ENCODE assay signal across 7 mouse cellular contexts in the genomic region with DNA sequence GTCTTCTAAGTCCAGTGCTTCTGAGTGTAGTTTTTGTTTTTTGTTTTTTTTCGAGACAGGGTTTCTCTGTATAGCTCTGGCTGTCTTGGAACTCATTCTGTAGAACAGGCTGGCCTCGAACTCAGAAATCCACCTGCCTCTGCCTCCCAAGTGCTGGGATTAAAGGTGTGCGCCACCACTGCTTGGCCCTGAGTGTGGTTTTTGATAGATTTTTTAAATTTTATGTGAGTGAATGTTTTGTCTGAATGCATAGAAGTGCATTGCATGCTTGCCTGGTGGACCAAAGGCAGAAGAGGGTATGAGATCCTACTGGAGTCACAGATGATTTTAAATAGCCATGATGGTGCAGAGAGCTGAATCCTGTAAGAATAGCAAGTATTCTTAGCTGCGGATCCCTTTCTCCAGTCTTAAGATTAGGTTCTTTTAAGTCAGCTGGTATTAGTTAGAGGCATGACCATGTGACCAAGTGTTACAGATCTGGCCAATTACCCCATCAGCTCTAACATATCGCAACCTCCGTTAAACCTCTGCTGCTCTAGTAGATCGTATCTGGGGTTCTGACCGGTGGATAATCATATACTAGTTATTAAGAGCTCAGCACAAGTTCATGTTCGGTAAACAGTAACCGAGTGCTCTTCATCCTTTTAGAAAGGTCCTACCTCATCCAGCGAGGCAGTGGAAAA. TPM values are rescaled to one million over a fixed set of nuclear protein-coding genes. Genes with fewer than 3 reads are reported as not detected.
DNase-seq lines count a peak whose midpoint lies in the region; ATAC-seq and TF ChIP-seq lines count a peak whose summit lies in the region.

No protein-coding gene starts in this region.

- no peak overlapping the region for H3K4me3 ChIP-seq in thymus, adult 2 months (ENCODE audit: control insufficient read depth, insufficient read depth, low read length)
- H3K4me3 ChIP-seq in erythroblast, embryonic 14.5 days (replicated peaks) = peak overlapping the region; percentile 71
- peak overlapping the region; percentile 55 for H3K4me3 ChIP-seq in limb, embryonic 14.5 days (replicated peaks; ENCODE audit: low read length)
- peak overlapping the region; percentile 43 for H3K4me3 ChIP-seq in stomach, embryonic 14.5 days (ENCODE audit: low read depth, low read length)

- no peak for TF ChIP-seq CTCF in thymus, adult 2 months (IDR thresholded peaks at IDR 0.05; ENCODE audit: borderline replicate concordance, control insufficient read depth, extremely low read depth, insufficient read depth, low read length, poor library complexity)

- intact Hi-C loops in left cerebral cortex, postnatal 14 days (cut with DNase I) = loop anchor here (10.0 kb wide), 2 partner anchors 388 to 428 kb away; a partner anchor contains a TSS

- H3K4me1 ChIP-seq in thymus, adult 2 months (replicated peaks; ENCODE audit: control insufficient read depth, insufficient read depth, low read length) = peaks cover 22% of the 10 kb centered on the region
- H3K4me1 ChIP-seq in erythroblast, embryonic 14.5 days (ENCODE audit: control insufficient read depth) = peaks cover 68% of the 10 kb centered on the region
- peaks cover 12% of the 10 kb centered on the region for H3K4me1 ChIP-seq in limb, embryonic 14.5 days (ENCODE audit: control insufficient read depth, insufficient read depth, low read length)
- peaks cover 17% of the 10 kb centered on the region; the same call in 1 of the 2 replicates for H3K4me1 ChIP-seq in stomach, embryonic 14.5 days (ENCODE audit: control insufficient read depth, insufficient read depth, low read length)

- ATAC-seq in limb, embryonic 14.5 days (ENCODE audit: low FRiP score, low read depth) = no peak
- ATAC-seq in stomach, embryonic 14.5 days (ENCODE audit: insufficient number of reproducible peaks, insufficient read depth, low FRiP score, low read depth) = peak; percentile 0; the same call in 1 of the 2 replicates

- peak overlapping the region; percentile 6; the same call in 1 of the 2 replicates for H3K27ac ChIP-seq in thymus, adult 2 months (ENCODE audit: control insufficient read depth, insufficient read depth, low read length)
- peak overlapping the region; percentile 92 for H3K27ac ChIP-seq in limb, embryonic 14.5 days (replicated peaks; ENCODE audit: low read depth, low read length)
- peak overlapping the region; percentile 87 for H3K27ac ChIP-seq in stomach, embryonic 14.5 days (ENCODE audit: low read length)

- H3K9me3 ChIP-seq in erythroblast, embryonic 14.5 days (ENCODE audit: control insufficient read depth, low read length) = no peaks in the 10 kb centered on the region
- no peaks in the 10 kb centered on the region for H3K9me3 ChIP-seq in limb, embryonic 14.5 days (ENCODE audit: control insufficient read depth, low read length)
- no peaks in the 10 kb centered on the region for H3K9me3 ChIP-seq in stomach, embryonic 14.5 days (ENCODE audit: control insufficient read depth, low read depth, low read length)

- no peak for TF ChIP-seq POLR2A in thymus, adult 2 months (IDR thresholded peaks at IDR 0.05; ENCODE audit: control insufficient read depth, extremely low read depth, insufficient read depth, low read length, poor library complexity)
- no peak for TF ChIP-seq POLR2A in limb, embryonic 14.5 days (IDR thresholded peaks at IDR 0.05; ENCODE audit: borderline replicate concordance, extremely low read depth, insufficient read depth, insufficient read length)

- no peak for DNase-seq in thymus, adult 2 months
- no peak for DNase-seq in thymus, postnatal 25 days
- peak; percentile 42 for DNase-seq in limb, embryonic 14.5 days (ENCODE audit: low spot score)
- no peak for DNase-seq in urinary bladder, postnatal 4 days (ENCODE audit: low spot score in 2 of 2)
- no peak for DNase-seq in left cerebral cortex, postnatal 14 days (ENCODE audit: low spot score in 2 of 2)

- H3K27me3 ChIP-seq in thymus, adult 2 months (ENCODE audit: control insufficient read depth, insufficient read depth, low read length) = no peaks in the 10 kb centered on the region
- H3K27me3 ChIP-seq in erythroblast, embryonic 14.5 days (ENCODE audit: control insufficient read depth) = no peaks in the 10 kb centered on the region
- H3K27me3 ChIP-seq in limb, embryonic 14.5 days (ENCODE audit: control insufficient read depth, insufficient read depth, low read length) = no peaks in the 10 kb centered on the region
- H3K27me3 ChIP-seq in stomach, embryonic 14.5 days (ENCODE audit: control insufficient read depth, insufficient read depth, low read length) = no peaks in the 10 kb centered on the region

- WGBS in thymus, adult 2 months = 22% methylated on average over 11 of the region's 11 CpGs
- 21% methylated on average over 11 of the region's 11 CpGs for WGBS in limb, embryonic 14.5 days
- WGBS in stomach, embryonic 14.5 days = 22% methylated on average over 11 of the region's 11 CpGs

- peak overlapping the region; percentile 68 for H3K4me2 ChIP-seq in limb, embryonic 14.5 days (replicated peaks; ENCODE audit: low read depth, low read length, severe bottlenecking)
- peak overlapping the region; percentile 62 for H3K4me2 ChIP-seq in stomach, embryonic 14.5 days (replicated peaks; ENCODE audit: low read depth, low read length)

- peak overlapping the region; percentile 55 for H3K9ac ChIP-seq in limb, embryonic 14.5 days (ENCODE audit: low read depth, low read length, severe bottlenecking)
- peak overlapping the region; percentile 42 for H3K9ac ChIP-seq in stomach, embryonic 14.5 days (replicated peaks; ENCODE audit: low read depth, low read length)

- no peaks in the 10 kb centered on the region for H3K36me3 ChIP-seq in thymus, adult 2 months (ENCODE audit: control insufficient read depth, insufficient read depth, low read length)
- H3K36me3 ChIP-seq in erythroblast, embryonic 14.5 days (ENCODE audit: control insufficient read depth) = peaks cover 3% of the 10 kb centered on the region
- no peaks in the 10 kb centered on the region for H3K36me3 ChIP-seq in limb, embryonic 14.5 days (ENCODE audit: control insufficient read depth, insufficient read depth, low read length)
- no peaks in the 10 kb centered on the region for H3K36me3 ChIP-seq in stomach, embryonic 14.5 days (ENCODE audit: control insufficient read depth, insufficient read depth, low read length)

RNA-seq across cellular contexts. Expression of a gene that starts 0.9 kb away (rescaled TPM):
- 336 and 378 TPM in 2 replicates for polyA plus RNA-seq in thymus, adult 2 months (2012; rRNA removed)
- 6.7 and 7.3 TPM in 2 replicates for polyA plus RNA-seq in erythroblast, embryonic 14.5 days (2012)
- 83.7 and 117 TPM in 2 replicates for polyA plus RNA-seq in limb, embryonic 14.5 days (2012; rRNA removed)
- polyA plus RNA-seq in limb, embryonic 14.5 days (2014; fragmentation: Nextera tagmentation; extraction: Ambion mirVana) = 64.7 and 68.0 TPM in 2 replicates
- polyA plus RNA-seq in stomach, embryonic 14.5 days (2014; fragmentation: Nextera tagmentation; extraction: Ambion mirVana) = 55.0 and 62.5 TPM in 2 replicates
- total RNA-seq in left cerebral cortex, postnatal 14 days (2021) = 10 to 100 TPM; 57.8 to 72.4 TPM

RNA-seq across cellular contexts. Expression of a gene that starts 35.0 kb away (rescaled TPM):
- polyA plus RNA-seq in thymus, adult 2 months (2012; rRNA removed) = 0.40 and 0.41 TPM in 2 replicates
- polyA plus RNA-seq in erythroblast, embryonic 14.5 days (2012) = not detected in 2 replicates
- polyA plus RNA-seq in limb, embryonic 14.5 days (2012; rRNA removed) = 0.09 and 0.26 TPM in 2 replicates
- not detected in 2 replicates for polyA plus RNA-seq in limb, embryonic 14.5 days (2014; fragmentation: Nextera tagmentation; extraction: Ambion mirVana)
- 0.28 TPM in 1 of 2 replicates, not detected in the other for polyA plus RNA-seq in stomach, embryonic 14.5 days (2014; fragmentation: Nextera tagmentation; extraction: Ambion mirVana)
- total RNA-seq in left cerebral cortex, postnatal 14 days (2021) = under 1 TPM in 1 of 2 experiments, not detected in 1; 0.13 TPM

RNA-seq across cellular contexts. Expression of a gene that starts 40.0 kb away (rescaled TPM):
- polyA plus RNA-seq in thymus, adult 2 months (2012; rRNA removed) = 6.0 TPM in 2 replicates
- polyA plus RNA-seq in erythroblast, embryonic 14.5 days (2012) = 0.02 and 0.16 TPM in 2 replicates
- polyA plus RNA-seq in limb, embryonic 14.5 days (2012; rRNA removed) = 14.9 and 22.1 TPM in 2 replicates
- 38.0 and 43.1 TPM in 2 replicates for polyA plus RNA-seq in limb, embryonic 14.5 days (2014; fragmentation: Nextera tagmentation; extraction: Ambion mirVana)
- 42.1 and 47.6 TPM in 2 replicates for polyA plus RNA-seq in stomach, embryonic 14.5 days (2014; fragmentation: Nextera tagmentation; extraction: Ambion mirVana)
- total RNA-seq in left cerebral cortex, postnatal 14 days (2021) = 10 to 100 TPM; 36.9 to 39.5 TPM

RNA-seq across cellular contexts. Expression of a gene that starts 42.0 kb away (rescaled TPM):
- polyA plus RNA-seq in thymus, adult 2 months (2012; rRNA removed) = 0.13 and 0.15 TPM in 2 replicates
- 0.01 TPM in 1 of 2 replicates, not detected in the other for polyA plus RNA-seq in erythroblast, embryonic 14.5 days (2012)
- 0.15 and 0.18 TPM in 2 replicates for polyA plus RNA-seq in limb, embryonic 14.5 days (2012; rRNA removed)
- 0.06 TPM in 1 of 2 replicates, not detected in the other for polyA plus RNA-seq in limb, embryonic 14.5 days (2014; fragmentation: Nextera tagmentation; extraction: Ambion mirVana)
- 0.13 TPM in 1 of 2 replicates, not detected in the other for polyA plus RNA-seq in stomach, embryonic 14.5 days (2014; fragmentation: Nextera tagmentation; extraction: Ambion mirVana)
- under 1 TPM in 1 of 2 experiments, not detected in 1; 0.19 TPM for total RNA-seq in left cerebral cortex, postnatal 14 days (2021)

RNA-seq across cellular contexts. Expression of a gene that starts 56.1 kb away (rescaled TPM):
- polyA plus RNA-seq in thymus, adult 2 months (2012; rRNA removed) = 2.6 and 3.0 TPM in 2 replicates
- polyA plus RNA-seq in erythroblast, embryonic 14.5 days (2012) = not detected in 2 replicates
- 2.0 and 2.2 TPM in 2 replicates for polyA plus RNA-seq in limb, embryonic 14.5 days (2012; rRNA removed)
- polyA plus RNA-seq in limb, embryonic 14.5 days (2014; fragmentation: Nextera tagmentation; extraction: Ambion mirVana) = 0.58 and 1.7 TPM in 2 replicates
- polyA plus RNA-seq in stomach, embryonic 14.5 days (2014; fragmentation: Nextera tagmentation; extraction: Ambion mirVana) = 2.4 TPM in 2 replicates
- total RNA-seq in left cerebral cortex, postnatal 14 days (2021) = under 1 TPM; 0.17 to 0.22 TPM

Comparison
In these comparisons a context has a peak if more than half of its experiments do, and no peak if none do; other contexts are left out.
1. H3K27ac ChIP-seq: peak in every context shown above with its lines; median percentile 92 in limb, embryonic 14.5 days; 87 in stomach, embryonic 14.5 days; 6 in thymus, adult 2 months.